Mouse (Mus musculus) heart, postnatal 25 days (tissue): ENCODE measurements around the gene Rbm20. TPM values are rescaled to one million over a fixed set of nuclear protein-coding genes. Genes with fewer than 3 reads are reported as not detected.

ENCODE experiments used
- DNase-seq: peaks from one replicate; pipeline ENCODE4 v3.0.0; 2022; ENCODE audit warnings: low spot score
- intact Hi-C: fragments of 180-260 bp; cut with DNase I; formaldehyde crosslinking; loops from one replicate; pipeline ENCODE4 v1.15.1; 2025
- total RNA-seq, 2 experiments: library from RNA; stranded (reverse); gene quantifications; 2 replicates each; pipeline ENCODE4 v1.2.3; 2021

The Rbm20 gene
- total RNA-seq, 2 experiments from 2014 or later = 203 to 227 TPM

DNA sequence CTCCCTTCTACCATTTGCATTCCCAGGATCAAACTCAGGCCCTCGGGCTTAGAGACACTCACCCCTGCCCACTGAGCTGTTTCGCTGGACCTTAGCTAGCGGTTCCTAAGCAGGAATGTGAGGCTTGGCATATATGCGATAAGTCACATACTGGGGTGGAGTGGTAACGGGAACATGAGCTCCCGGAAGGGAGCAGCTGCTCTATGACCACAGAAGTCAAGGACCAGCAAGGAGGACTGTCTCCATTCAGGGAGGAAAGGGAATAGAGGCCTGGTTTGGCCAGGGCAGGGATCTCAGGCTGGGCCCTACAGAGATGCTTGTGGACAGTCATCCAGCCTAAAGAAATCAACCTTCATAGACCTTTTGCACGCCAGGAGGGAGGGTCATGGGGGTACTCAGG is 184.2 kb downstream of the Rbm20 start:
- no peak for DNase-seq
- intact Hi-C loops = no loop called here

DNA sequence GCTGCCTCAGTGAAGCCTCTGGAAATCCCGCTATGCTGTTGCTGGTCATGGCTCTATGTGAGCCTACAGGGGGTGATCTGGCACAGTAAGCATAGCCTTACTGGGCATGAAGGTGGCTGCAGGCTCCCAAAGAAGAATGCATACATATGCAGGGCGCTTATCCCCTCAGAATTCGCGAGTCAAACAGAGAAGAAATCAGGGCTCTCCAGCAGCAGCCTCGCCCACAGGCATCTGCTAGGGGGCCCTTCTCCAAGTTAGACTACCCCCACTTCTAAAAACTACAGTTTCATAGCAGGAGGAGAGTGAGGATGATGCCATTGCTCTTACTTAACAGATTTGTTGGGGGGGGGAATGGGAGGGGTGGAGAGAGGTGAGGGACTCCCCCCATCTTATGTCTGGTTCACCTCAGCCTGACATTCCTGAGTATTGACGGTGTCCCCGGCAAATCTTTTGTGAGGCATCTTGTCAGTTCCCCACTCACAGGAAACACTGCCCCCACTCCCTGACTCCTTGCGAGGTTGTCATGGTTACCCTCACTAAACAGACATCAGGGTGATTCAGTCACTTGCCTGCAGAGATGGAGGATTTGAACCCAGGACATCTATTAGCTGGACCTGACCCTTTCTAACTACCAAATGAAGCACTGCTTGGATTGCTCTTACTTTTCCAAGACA is 185.6 kb downstream of the Rbm20 start:
- intact Hi-C loops = no loop called here
- DNase-seq = no peak

DNA sequence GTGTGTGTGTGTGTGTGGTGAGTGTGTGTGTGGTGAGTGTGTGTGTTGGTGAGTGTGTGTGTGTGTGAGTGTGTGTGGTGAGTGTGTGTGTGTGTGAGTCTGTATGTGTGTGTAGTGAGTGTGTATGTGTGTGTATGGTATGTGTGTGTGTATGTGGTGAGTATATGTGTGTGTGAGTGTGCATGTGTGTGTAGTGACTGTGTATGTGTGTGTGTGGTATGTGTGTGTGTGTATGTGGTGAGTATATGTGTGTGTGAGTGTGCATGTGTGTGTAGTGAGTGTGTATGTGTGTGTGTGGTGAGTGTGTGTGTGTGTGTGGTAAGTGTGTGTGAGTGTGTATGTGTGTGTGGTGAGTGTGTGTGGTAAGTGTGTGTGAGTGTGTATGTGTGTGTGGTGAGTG is 190.1 kb downstream of the Rbm20 start:
- intact Hi-C loops = no loop called here
- DNase-seq = no peak

DNA sequence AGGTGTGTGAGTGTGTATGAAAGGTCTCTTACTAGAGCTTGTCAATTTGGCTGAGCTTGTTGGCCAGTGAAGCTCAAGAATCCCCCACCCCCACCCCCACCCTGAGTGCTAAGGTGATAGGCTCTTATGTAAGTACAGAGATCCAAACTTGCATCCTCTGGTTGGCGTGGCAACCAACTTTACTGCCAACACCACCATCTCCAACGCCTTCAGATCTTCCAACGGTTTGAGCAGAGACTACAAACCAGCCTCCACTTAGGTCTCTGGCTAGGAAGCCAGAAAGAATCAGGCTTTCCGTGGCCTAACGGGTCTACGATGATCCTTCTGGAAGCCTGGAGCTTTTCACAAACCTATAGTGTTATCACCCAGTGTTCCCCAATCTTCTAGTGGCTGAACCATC is 191.0 kb downstream of the Rbm20 start:
- intact Hi-C loops = no loop called here
- DNase-seq = no peak

DNA sequence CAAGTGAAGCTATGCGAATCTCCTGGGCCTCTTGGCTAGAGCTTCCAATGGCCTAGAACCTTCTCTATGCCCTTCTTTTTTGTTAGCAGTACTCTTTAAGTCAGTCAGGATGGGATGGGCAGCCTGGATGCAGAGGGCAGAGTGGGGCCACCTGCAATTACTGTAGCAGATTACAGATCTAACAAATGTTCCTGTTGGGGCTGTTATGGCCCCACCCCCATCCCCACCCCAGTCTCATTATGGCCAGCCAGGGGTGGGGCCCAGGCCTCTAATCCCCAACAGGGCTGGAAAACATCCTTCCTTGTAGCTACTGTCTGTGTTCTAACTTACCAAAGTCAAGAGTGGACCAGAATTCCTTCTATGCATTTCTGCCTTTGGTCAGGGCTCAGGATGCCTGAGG is 191.7 kb downstream of the Rbm20 start:
- DNase-seq = no peak
- intact Hi-C loops = no loop called here

DNA sequence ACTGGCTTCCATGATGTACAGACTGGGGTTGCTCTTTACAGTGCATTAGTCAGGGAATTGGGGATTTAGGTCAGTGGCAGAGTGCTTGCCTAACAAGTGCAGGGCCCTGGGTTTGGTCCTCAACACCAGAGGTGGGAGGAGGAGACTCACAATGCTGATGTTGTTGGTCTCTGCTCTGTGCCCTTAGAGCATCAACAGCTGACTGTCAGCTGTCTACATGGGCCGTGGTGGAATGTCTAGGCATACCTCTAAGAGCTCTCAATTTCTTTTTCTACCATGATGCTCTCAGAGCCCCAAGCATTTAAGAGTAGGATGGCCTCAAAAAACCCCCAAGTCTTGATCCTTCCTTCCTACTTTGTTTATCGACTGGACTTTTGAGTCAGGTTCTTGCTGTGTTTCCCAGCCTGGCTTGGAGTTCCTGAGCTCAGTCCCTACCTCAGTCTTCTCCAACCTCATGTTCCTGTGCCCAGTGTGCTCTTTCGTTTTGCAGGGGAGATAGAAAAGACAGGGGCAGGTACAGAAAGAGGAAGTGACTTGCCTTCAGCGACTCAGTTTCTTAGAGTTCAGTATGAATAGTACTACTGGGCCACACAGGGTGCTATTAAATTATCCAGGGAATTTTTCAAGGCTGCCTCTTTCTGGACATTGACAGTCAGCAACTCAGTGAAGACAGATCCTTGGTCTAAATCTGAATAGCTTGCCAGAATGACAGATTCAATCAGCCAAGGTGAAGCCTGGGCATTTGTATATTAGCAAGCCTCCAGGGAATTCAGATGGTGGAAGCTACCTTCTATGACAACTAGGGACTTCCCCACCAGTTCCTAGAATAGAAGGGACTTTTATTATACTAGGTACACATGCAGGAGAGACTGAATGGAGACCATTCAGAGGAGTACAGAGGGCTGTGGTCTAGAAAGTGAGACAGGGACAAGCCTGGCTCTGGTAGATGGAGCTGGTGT is 192.6 kb downstream of the Rbm20 start:
- no peak for DNase-seq
- intact Hi-C loops = no loop called here

DNA sequence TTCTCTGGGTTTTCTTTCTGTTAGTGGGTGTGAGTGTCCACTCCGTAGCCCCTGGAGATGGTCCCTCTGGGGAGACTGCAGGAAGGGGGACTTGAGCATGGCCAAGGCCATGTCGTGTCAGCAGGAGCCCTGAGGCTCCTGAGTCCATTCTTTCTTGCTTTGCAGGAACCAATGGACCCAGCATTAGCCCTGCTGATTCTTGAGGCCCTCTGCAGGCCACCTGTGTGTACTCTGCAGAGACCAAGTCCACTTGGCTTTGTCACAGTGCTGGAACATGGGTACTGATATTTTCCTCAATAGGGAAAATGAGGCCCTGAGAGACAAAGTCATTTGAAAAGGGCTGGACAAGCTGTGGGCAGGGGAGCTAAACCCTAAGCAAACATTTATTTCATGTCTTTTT is 193.5 kb downstream of the Rbm20 start:
- intact Hi-C loops = no loop called here
- no peak for DNase-seq

DNA sequence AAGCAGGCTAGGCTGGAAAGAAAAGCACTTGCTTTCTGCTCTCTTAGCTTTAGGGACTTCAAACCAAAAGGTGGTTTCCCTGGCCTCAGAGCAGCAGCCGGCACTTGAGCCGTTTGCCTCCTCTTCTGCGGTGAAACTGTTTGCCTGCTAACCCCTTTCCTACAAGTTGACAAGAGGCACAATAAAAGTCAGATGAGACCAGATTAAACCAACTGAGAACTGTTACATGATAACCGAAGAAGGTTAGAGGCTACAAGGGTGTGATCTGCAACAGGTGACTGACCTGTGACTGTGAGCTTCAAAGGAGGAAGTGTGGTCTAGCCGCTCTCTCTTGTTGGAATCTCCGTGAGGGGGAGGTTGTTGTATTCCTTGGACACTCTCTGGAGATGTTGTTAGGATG is 194.4 kb downstream of the Rbm20 start:
- intact Hi-C loops = no loop called here
- no peak for DNase-seq

DNA sequence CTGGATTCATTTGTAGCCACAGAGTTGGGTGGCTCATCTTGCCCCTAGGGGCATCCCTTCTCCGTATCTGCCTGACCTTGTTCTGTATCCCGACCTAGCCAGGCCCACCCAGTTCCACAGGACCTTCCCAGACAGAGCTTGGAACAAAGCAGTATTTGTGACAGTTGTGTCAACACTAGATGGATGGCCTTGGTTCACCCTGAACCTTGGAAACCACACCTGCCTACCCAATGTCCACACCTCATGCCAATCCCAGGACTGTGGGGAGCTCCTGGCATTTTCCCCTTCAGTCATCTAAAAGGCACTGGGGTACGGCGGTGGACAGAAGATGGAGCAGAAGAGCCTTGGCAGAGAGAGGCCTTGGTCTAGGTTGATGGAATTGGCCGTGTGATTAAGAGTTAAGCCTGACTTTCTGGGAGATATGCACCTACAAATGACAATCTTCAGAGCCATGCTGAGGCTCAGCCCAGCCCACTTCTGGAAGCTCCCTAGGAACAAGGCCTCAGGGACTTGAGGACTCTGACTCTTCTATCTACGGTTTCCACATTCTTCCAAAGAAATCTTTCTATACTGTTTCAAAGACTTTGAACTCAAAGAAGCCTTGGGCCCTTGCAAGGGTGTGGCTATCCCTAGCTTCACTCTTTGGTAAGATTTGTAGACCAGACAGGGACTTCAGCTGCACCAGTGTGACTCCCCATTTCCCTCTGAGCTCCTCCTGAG is 196.0 kb downstream of the Rbm20 start:
- intact Hi-C loops = no loop called here

DNA sequence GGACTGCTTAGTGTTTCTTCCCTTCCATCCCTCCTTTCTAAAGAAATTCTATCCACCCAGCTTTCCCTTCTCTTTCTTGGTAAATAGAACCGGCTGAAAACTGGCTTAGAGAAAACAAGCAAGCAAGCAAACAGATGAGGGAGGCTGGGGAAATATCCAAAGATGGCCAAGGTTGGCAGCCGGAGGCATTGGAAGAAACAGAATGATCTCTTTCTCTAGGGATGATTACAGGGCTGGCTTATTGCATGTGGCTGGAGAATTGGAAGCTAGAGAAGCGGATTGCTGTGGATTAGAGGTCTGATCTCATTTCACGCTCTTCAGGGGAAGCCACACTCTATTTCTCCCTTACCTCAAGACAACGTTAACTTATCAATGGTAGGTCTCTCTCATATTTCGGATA is 198.1 kb downstream of the Rbm20 start:
- intact Hi-C loops = no loop called here
- no peak for DNase-seq

More for the DNA sequence above, 196.0 kb downstream of the Rbm20 start:
- no peak for DNase-seq

DNA sequence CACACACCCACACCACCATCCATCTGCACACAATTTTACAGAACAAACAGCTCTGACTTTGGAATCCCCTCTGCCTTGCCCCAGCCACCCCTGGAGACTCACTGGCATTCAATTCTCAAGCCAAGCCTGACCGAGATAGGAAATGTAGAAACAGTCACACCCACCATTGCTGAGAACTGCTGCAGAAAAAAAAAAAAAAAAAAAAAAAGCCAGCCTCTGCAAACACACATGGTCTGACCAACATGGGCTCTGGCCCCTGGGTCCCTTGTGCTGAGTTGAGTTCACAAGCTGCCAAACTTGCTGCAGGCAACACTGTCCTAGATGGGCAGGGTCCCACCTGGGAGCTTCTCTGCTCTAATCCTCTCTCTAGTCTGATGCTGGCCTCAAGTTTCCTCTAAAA is 200.7 kb downstream of the Rbm20 start:
- intact Hi-C loops = no loop called here
- DNase-seq = no peak

DNA sequence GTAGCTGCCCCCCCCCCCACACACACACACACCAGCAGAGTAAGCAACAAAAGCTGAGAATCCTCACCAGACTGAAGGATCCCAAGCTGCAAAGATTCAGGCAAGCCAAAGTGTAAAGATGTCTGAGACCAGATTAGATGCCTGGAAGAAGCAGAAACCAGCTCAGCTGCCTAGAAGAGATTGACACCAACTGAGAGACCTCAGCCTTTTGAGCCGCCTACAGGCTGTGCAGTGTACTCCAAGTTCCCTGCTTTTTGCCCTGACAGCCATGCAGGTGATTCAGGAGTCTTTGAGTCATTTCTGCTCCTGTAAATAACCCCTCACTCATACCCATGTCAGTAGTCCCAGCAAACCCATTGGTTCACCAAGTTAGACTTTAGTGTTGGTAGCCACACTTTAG is 203.4 kb downstream of the Rbm20 start:
- intact Hi-C loops = no loop called here

DNA sequence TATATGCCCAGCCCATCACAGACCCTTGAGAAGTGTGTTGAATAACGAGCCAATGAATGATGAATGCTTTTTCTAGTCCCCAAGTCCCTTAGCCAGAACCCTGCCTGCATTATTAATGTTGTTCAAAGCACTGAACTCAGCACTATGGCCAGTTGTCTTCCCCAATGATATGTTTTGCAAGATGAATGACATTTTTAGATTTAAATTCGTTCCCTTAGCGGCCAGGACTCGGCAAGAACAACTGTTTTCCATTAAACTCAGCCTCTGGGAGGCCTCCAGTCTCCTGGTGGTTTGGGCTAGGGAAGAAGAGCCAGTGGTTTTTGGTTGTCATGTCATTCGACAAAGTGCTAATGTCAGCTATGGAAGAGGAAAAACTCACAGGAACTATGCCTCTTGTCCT is 204.7 kb downstream of the Rbm20 start:
- intact Hi-C loops = no loop called here
- no peak for DNase-seq

More for the DNA sequence above, 203.4 kb downstream of the Rbm20 start:
- no peak for DNase-seq

DNA sequence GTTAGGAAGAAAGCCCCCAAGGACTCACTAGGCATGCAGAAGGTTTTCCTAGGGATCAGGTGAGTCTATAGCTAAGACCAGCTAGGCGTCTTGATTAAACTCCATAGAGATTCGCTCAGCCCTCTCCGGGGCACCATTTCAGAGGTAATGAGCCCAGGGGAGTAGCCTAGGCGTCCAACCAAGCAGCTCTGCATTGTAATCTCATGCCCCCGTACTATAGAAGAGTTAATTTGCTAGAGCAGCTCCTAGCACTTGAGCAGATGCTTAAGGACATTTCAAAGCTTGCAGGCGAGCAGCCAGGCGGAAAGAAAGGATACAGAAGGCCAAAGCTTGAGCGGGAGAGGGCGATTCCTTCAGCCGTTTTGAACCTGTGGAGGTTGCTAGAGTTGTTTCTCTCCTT is 208.3 kb downstream of the Rbm20 start:
- intact Hi-C loops = no loop called here
- no peak for DNase-seq

DNA sequence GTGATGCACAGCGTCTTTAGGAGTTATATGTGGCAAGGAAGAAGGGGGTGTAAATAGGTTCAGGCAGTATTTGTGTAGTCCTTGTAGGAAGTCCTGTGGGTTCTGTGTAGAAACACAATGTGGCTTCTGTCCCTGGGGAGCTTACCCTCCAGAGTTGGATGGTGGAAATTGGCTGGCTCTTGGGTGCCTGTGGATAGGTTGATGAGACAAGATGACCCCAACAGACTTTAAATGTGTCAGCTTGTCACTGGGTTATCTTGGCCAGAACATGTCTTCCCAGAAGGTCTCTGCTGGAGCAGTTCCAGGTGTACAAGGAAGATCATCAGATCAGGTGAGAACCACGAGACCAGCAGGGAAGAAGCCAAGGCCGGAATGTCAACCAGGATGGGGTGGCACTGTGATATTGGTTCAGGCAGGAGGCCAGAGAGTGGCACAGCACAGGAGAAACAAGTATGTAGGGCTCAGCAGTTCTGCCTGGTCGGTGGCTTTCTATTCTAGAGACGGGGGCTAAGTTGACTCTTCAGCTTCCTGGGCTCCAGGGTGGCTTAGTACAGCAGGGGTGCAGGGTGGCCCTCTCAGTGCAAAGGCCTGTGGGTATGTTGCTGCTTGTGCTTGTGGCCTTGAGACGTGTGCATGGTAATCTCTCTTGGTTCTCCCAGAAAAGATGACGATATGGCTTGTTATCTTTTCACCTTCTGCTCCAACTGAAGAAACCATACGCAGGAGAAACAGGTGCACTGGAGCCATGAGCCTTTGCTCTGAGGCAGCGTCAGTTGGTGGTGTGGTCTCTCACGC is 209.7 kb downstream of the Rbm20 start:
- no peak for DNase-seq
- intact Hi-C loops = no loop called here

DNA sequence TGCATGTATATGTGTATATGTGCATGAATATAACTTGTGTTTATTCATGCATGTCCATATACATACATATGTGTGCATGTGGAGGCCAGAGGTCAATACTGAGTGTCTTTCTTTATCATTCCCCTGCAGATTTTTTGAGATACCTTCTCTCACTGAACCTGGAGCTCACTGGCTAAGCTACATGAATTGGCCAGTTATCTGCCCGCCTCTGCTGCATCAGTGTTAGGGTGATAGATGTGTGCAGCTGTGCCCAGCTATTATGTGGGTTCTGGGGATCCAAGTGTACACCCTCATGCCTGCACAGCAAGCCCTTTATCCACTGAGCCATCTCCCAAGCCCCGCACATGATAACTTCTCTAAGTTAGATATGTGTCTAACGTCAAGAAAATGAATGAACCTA is 210.7 kb downstream of the Rbm20 start:
- no peak for DNase-seq
- intact Hi-C loops = no loop called here

DNA sequence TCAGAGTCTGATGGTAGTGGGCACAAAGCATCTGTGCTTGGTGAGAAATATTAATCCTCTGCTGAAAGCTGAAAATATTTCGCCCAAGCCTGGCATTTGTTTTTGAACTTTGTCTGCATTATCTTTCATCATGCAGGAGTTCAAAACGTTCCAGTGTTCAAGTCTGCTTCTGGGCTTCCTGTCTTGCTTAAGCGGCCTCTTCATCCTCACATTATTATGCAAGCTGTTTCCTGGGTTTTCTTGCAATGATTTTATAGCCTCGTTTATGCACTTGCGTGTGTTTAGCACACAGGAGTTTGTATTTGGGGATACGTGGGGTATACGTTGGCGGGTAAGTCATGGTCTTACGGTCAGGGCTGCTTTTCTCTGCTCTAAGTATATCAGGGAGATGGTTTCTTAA is 211.2 kb downstream of the Rbm20 start:
- intact Hi-C loops = no loop called here
- no peak for DNase-seq

DNA sequence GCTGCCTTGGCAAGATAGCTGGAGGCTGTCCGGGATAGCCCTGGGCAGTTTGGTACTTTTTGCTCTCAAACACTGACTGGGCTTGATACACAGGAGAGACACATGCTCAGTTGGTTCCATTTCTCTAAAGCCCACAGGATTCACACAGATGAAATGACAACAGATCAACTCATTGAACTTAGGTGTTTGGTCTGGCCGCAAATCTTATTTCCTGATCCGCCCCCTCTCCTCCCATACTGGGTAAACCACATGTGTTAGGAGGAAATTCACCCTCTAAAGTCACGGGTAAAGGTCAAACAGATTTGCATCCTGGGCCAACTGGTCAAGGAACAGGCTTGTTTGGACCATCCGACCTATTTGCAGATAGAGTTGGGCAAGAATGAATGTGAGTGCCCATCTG is 212.4 kb downstream of the Rbm20 start:
- intact Hi-C loops = no loop called here
- no peak for DNase-seq

DNA sequence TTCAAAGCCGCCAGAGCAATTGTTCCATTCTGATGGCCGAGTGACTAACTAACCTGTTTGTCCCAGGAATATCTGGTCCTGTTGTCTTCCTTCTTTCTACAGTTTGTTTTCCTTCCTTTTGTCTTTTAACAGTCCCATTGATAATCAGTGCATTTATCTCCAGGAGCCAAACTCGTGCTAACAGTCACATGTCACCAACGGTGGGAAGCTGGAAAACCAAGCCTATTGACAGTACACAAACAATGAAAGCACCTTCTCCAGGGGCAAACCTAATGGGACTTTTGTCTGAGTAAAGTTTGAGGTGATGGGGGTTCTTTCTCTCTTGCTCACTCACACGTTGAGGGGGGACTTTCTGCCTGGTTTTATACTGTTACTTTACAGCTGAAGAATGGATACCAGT is 213.2 kb downstream of the Rbm20 start:
- intact Hi-C loops = no loop called here
- DNase-seq = no peak

DNA sequence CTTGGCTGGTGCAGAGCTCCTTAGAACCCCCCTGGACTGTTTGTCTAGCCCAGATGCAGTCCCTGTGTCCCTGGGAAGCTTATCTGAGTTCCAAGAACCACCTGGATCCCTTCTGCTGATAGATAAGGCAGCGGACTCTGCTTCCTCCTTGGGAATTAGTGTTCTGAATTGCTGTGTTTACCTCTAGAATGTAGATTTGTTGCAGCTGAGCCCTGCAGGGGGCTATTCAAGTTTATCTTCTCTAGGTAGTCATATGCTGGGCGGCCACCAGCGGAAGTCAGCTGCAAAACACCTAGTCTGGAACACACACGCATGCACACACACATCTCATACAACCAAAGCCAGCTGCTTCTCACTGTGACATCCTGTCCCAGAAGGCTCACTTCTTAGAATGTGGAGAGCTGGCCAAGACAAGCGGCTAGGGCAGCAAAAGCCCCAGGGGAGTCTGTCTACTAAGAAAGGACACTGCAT is 213.7 kb downstream of the Rbm20 start:
- DNase-seq = peak; percentile 16
- intact Hi-C loops = no loop called here
